Mouse (Mus musculus) layer of hippocampus, postnatal 36 days (tissue): ENCODE data around the gene Olfr1392. TPM values are rescaled to one million over a fixed set of nuclear protein-coding genes. Genes with fewer than 3 reads are reported as not detected.
"Not testable (repeated sequence)": the region's sequence is repeated elsewhere in the genome, so short reads cannot be mapped to it uniquely, and the experiment has no call there.

Experiments used
- DNase-seq, 2 experiments: peaks; one replicate each; pipeline ENCODE4 v3.0.0; 2022
- total RNA-seq, 2 experiments: library from RNA; stranded (reverse); gene quantifications; 2 replicates each; pipeline ENCODE4 v1.2.3; 2021

Gene Olfr1392
- total RNA-seq, 2 experiments from 2014 or later: not detected

DNA sequence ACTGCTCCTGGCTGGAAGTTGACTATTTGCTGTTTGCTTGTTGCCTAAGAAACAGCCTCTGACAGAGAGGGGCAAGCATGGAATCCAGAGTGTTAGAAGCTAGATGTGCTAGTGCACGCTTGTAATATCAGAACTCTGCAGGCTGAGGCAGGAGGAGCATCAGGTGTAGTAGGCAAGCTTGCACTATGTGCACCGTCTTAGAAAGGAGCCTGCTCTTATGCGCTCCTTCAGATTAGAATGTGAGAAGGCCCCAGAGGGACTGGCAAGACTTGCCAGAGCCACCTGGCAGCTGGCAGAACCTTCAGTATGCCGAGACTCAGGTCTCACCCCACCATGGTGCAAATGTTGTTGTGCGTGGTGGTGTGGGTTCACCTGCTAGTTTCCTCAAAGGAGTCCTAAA is 33.0 kb upstream of the Olfr1392 start:
- no peak for DNase-seq

DNA sequence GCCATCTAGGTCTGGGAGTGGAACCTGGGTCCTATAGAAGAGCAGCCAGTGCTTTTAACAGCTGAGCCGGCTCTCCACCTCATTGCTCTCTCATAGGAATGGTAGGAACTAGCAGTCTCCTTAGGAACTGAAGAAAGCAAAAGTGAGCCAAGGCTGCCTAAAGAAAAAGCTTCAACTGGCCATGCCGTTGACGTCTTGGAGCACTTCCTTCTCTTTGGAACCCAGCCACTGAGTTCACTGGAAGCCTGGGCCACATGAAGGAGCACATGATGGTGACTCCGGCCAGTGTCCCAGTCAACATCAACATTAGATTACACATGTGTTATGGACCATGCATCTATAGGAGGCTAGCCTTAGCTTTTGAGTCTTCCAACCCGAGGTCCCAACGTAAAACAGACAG is 32.0 kb upstream of the Olfr1392 start:
- no peak for DNase-seq

DNA sequence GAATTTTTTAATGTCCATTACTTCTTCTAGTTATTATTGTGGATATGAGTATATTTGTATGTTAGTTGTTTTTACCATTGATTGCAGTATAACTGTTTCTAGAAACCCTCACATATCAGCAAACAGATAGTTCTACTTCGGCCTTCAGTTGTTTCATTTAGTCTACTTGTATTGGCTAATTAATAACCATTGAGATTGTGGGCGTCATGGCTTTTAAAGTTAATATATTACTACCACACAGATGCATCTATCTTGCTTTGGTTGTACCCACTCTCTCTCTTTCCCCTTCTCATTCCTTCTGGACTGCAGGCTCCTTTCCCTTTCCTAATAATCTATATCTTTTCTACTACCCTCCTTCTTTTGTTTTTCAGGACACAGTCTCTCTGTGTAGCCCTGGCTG is 25.8 kb upstream of the Olfr1392 start:
- DNase-seq: no peak

DNA sequence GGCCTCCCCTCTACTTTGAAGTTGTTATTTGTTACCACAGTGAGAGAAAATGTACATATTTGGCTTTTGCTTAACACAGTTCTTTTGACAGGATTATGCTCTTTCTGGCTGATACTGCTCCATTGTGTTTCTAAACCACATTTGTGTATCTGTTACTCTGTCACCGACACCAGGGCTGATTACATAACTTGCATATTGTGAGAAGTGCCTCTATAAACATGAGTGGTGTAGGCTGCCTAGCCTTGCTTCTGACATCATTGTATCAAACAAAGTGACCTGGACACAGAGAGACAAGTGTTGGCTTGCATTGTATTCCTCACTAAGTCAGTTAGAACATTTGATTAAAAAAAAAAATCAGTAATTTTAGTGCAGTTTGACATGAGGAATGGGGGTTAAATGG is 25.3 kb upstream of the Olfr1392 start:
- no peak for DNase-seq

DNA sequence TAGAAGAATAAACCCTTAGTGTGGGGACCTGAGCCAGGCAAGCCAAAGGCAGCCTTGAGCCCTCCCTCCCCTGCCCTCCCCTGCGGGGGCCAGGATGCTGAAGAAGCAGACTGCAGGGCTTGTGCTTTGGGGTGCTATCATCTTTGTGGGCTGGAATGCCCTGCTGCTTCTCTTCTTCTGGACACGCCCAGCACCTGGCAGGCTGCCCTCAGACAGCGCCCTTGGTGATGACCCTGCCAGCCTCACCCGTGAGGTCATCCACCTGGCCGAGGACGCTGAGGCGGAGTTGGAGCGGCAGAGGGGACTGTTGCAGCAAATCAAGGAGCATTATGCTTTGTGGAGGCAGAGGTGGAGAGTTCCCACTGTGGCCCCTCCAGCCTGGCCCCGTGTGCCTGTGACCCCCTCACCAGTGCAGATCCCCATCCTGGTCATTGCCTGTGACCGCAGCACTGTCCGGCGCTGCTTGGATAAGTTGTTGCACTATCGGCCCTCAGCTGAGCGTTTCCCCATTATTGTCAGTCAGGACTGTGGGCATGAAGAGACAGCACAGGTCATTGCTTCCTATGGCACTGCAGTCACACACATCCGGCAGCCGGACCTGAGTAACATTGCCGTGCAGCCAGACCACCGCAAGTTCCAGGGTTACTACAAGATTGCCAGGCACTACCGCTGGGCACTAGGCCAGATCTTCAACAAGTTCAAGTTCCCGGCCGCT is 24.3 kb upstream of the Olfr1392 start:
- DNase-seq: no peak

DNA sequence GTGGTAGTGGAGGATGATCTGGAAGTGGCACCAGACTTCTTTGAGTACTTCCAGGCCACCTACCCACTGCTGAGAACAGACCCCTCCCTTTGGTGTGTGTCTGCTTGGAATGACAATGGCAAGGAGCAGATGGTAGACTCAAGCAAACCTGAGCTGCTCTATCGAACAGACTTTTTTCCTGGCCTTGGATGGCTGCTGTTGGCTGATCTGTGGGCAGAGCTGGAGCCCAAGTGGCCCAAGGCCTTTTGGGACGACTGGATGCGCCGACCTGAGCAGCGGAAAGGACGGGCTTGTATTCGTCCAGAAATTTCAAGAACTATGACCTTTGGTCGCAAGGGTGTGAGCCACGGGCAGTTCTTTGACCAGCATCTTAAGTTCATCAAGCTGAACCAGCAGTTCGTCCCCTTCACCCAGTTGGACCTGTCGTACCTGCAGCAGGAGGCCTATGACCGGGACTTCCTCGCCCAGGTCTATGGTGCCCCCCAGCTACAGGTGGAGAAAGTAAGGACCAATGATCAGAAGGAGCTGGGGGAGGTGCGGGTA is 23.7 kb upstream of the Olfr1392 start:
- DNase-seq: no peak

DNA sequence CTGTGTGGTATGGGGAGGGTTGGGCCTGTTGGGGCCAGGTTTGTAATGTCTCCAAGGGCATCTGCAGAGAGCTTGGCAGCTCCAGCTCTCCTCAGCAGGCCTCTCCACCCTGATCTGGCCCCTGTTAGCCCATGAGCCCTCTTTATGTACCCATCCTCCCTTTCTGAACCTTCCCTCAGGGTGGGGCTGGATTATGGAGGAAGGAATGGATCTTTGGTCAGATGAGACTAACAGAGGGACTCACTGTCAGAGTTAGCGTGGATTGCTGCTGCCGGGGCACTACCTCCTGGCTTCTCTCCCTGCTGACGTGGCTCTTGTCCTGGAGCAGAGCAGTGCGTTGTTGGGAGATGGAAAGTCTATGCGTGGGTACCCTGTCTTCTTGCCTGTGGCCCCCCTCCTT is 22.8 kb upstream of the Olfr1392 start:
- DNase-seq: no peak

DNA sequence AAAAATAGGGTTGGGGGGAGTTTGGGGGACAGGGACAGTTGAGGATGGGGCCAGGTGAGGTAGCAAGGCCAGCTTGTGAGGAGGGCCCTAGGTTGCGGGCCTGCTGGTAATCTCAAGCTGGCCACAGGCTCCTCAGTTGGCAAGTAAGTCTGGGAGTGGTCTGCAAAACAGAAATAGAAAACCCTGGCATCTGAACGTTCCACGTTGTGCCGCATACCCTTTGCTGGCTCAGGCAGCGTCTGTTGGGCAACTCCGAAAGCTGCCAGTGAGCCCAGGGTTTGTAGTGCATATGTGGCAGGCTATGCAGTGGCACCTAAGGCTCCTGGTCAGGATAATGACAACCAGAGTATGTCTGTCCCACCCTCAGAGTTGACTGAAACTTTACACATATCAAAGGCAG is 21.9 kb upstream of the Olfr1392 start:
- no peak for DNase-seq

DNA sequence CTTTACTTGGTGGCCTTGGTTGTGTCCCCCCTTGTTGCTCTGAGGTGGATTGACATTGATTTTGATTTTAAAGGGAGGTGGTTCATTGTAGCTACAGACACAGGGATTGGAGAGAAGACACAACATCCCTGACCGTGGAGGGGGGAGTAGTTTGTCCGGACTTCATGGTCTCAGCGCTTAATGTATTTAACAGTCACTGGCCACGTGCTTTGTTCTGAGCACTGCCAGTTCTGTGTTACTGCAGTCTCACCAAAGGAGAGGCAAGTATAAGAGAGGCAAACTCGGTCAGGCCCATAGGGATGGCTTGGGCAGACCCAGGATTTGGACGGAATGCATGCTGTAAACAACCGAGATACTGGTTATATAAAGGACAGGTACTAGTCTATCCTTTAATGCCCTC is 21.0 kb upstream of the Olfr1392 start:
- no peak for DNase-seq

DNA sequence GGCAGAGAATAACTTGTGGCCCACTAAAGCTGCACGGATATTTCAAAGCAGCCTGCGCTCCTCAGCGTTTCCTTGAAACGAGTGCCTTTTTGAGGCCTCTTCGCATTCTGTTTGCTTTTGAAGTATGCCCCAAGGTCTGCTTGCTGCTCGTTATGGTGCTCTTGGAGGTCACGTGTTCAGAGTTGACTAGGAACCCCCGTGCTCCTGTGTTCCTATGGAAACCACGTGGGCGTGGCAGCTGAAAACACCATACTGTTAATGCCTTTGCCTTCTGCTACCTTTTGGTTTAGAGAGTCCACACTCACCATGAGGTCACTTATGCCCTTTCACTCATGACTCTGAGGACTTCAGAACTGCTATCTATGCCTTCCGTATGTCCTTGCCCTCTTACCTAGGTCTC is 20.5 kb upstream of the Olfr1392 start:
- DNase-seq: no peak

DNA sequence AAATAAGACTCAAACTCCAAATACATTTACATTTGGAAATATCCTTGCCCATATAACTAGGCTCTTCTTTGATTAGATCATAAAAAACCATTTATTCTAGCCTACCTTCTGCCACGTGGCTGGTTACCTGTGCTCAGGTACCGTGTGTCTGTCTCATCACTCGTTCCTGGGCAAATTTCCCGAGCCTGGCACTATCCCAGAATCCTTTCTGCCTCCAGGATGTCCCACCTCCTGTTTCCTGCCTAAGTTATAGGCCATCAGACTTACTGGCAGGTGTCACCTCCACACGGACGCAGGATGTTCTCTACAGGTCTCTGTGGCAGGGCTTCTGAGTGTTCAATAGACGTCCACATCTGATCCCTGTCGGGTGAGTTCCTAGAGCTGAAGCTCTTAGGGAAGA is 20.0 kb upstream of the Olfr1392 start:
- DNase-seq: no peak

DNA sequence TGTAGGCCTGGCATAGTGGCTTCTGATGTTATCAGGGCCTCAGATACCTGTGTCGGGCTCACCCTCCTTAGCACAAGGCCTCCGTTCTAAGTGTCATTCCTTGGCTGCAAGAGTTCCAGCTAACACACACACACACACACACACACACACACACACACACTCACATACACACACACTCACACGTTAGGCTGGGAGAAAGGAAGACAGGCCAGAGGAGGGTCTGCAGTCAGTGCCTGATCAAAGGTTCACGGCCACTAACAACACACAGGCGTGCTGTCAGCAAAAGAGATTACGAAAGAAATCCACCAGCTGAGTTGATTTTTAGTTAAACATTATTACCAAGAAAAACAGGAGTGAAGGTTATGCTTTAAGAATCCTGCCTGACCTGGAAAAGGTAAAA is 18.4 kb upstream of the Olfr1392 start:
- no peak for DNase-seq

DNA sequence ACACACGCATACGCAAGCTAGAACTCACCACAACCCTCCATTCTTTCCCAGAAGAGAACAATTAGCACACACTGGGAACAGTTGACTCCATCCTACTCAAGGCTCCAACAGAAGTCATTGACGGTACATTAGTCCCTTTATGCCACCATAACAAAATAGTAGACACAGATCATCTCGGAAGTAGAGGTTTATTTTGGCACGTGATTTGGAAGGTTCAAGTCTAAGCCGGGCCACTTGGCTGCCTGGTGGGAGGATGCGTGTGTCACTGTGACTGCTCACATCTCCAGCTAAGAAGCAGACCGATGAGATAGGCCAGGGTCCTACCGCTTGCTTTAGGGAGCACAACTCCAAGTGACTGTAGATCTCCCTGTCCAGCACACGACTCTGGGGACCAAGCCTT is 17.8 kb upstream of the Olfr1392 start:
- DNase-seq: no peak

DNA sequence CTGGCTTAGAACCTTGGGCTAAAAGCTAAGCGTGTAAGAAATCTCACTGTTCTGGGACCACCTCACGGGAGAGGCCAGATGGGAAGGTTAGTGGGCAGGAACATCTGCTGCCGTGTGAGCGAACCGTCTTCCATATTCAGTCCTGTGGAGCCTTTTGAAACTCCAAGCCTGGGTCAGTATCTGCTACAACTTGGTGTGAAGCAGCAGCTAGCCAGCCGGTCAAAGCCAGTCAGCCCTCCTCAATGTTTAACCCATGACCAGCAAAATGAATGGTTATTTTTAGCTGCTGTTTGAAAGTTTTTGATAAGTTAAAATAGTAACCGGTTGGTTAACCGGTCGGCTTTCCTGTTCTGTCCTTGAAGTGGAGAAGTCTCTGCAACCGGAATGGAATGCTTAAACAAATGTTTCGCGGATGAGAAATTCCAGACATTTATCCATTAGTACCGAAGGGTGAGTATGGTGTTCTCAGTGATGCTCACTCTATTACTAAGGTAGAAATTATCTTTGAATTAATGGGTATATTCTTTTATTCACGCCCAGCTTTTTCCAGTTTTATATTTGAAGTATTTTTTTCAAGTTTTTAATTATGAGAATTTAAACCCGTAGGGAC is 17.0 kb upstream of the Olfr1392 start:
- no peak for DNase-seq

DNA sequence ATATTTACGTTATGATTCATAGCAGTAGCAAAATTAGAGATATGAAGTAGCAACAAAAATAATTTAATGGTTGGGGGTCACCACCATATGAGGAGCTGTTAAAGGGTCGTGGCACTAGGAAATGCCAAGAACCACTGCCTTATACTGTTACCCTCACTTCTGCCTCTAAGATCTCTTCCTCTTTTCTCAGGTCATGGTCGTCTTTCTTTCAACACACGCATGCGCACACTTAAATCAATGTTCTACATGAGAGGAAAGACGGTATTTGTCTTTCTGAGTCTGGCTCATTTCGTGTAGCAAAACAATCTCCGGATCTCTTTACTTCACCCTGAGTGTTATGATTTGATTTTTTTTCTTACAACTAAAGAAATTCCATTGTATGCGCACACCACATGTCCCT is 15.3 kb upstream of the Olfr1392 start:
- DNase-seq: no peak

DNA sequence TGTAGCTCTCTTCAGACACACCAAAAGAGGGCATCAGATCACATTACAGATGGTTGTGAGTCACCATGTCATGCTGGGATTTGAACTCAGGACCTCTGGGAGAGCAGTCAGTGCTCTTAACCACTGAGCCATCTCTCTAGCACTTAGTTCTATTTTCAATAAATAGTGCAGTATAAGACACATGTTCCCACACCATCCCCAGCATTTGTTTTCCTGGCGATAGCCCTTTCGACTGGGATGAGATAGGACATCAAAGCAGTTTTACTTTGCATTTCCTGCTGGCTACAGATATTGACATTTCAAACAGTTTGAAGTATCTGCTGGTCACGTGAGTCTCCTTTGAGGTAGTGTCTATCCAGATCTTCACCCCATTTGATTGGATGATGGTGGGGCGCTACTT is 14.7 kb upstream of the Olfr1392 start:
- DNase-seq: no peak

DNA sequence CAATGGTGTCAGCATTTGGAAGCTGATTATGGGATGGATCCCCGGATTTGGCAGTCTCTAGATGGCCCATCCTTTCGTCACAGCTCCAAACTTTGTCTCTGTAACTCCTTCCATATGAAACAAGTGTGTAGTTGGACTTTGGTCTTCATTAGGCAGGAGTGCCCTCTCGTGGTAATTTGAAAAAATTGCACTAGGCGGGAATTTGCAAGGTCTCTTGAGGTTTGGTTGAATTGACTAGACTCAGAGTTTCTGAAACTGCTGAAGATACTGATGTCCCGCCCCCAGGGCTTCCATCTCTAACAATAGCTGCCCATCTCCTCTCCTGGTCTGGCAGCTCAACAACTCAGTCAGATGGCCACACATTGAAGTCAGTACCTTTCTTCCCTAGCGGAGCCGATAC is 13.7 kb upstream of the Olfr1392 start:
- no peak for DNase-seq

DNA sequence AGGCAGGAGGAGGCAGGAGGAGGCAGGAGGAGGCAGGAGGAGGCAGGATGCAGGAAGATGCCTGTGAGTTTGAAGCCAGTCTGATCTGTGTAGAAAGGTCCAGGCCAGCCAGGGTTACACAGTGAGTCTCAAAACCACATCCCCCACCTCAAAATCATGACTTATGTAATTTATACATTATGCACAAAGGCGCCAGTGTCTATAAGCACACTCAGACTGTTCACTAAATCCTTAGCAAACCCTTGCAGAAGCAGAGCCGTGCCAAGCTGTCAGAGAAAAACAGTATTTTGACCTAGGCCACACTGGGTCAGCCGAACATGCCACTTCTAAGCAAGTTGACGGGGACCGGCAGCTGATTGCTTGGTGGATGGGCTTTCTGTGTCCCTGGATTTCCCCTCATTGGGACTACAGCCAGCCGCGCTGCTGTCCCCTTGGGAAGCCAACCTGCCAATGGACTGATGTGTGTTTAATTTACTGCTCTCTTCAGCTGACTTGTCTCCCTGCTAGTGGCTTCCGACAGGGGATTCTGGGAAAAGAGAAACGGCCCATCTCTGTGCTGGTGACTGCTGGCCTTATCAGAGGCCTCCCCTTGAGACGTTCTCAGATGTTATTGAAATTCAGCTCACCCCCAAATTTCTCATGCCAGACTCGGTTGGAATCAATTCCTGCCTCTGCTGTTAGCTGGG is 11.1 kb upstream of the Olfr1392 start:
- DNase-seq: no peak

DNA sequence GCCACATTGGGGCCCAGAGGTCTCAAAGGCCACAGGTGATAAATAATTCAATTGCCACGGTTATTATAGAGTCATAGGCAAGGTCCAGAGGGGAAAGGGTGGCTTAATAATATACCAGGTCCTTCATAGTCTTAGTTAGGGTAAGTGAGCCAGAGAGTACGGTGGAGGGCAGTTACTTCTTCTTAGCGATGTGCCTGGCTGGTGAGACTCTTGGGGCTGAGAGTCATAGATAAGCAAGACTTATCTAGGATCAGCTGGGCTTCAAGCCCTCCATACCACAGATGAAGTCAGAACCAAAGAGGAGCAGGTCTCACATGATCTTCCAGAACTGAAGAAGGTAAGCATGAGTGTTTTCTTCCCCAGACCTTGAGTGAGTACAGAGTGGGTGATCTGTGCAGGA is 6.9 kb upstream of the Olfr1392 start, which contains the start of gene Olfr1393:
Gene Olfr1393, plus strand, starts transcription at position 83 of the 400 bp plus-strand sequence.
- DNase-seq: no peak

DNA sequence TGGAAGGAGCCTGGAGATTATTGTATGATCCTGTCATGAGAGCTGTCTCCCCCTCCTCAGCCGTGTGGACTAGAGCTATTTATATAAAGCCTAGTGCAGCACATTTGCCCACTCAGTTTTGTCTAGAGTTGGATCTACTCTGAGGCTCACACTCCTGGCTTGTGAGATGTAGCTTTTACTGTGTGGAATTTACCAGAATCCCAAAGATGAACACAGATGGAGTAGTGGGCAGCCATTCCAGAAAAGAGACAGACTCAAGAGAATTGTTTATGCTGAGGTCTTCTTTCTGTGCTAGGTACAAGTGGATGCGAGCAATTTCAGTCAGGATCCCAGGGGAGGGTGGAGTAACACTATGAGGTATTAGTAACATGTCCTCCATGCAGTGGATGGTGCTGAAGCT is 2.2 kb downstream of the Olfr1392 start:
- no peak for DNase-seq

DNA sequence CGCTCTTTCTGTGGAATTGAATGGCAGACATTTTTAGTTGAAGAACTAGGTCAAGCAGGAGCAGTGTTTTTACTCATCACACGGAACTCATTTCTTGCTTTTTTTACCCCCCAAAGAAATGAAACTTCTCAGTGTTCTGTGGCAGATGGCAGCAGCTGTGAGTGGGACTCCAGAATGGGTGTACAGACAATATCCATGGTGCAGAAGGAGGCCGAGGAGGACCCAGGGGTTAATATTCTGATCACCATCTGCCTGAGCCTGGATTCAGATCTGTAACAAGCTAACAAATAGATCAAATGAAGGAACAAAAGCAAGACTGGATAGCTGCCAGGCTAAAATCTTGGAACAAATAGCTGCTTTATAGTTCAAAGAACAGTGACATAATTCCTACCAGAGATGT is 7.7 kb downstream of the Olfr1392 start:
- DNase-seq: peak; percentile 23 to 48

DNA sequence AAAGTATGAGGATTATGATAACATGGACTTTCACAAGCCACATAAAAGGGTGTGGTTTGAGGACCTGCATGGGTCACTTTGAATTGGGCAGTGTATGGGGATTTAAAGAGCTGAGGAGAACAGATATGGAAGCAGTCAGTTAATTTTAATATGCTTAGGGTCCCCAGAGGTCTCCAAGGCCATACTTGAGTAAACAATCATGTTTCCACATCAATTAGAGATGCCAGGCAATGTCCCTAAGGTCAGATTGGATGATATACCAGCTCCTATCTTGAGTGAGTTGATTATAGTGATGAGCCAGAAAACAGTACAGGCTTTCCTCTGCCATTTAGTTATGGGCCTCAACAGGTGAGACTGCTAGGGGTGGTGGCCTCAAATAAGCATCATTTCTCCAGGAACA is 19.4 kb downstream of the Olfr1392 start, which contains the start of gene Olfr10:
Gene Olfr10, plus strand, starts transcription at position 301 of the 400 bp plus-strand sequence.
- DNase-seq: no peak

DNA sequence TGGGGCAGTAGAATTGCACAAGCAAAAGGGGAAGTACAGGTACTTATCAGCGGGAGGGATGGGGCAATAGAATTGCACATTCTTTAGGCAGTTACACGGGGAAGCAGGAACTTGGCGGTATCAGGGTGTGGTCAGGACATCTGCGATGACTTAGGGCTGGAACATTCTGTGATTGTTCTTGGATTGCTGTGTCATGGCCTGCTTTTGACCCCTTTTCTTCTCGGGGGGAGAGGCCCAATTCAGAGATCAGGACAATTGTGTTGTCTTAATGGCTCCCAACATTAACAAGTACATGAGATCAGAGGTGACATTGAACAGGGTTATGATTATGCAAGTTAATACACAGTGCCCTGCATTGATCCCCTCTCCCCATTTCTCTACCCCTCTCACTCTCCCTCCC is 23.5 kb downstream of the Olfr1392 start:
- not testable (repeated sequence) for DNase-seq

DNA sequence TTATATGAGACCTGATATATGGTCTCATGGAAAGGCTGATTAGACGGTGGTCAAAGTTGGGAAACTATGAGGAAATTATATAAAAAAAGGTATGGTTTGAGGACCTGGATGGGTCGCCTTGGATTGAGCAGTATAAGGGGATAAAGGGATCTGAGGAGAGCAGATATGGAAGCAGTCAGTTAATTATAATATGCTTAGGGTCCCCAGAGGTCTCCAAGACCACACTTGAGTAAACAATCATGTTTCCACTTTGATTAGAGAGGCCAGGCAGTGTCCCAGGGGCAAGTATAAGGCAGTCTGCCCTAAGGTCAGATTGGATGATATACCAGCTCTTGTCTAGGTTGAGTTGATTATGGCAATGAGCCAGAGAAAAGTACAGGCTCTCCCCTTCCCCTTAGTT is 37.4 kb downstream of the Olfr1392 start, which contains the start of gene Olfr1391:
Gene Olfr1391, plus strand, starts transcription at position 301 of the 400 bp plus-strand sequence.
- DNase-seq: no peak
